Mouse (Mus musculus) cortical plate, adult 2 months (tissue): ENCODE measurements at regions not wholly inside any gene's neighbourhood (a gene's known extent, or its start where the extent isn't known, plus 50 kb on each side); places are given as distances from the start of the nearest gene placed in this dataset.

ENCODE experiments used
- CTCF ChIP-seq: fragments of 200-500 bp; IDR thresholded peaks from 2 replicates; pipeline ENCODE4 v1.5.1; 2011; ENCODE audit warnings: mild to moderate bottlenecking, control low read depth, low read length; ENCODE audit not compliant: insufficient read depth; ENCODE audit errors: extremely low read depth
- POLR2A ChIP-seq: fragments of 200-500 bp; IDR thresholded peaks from 2 replicates; pipeline ENCODE4 v1.6.1; 2011; ENCODE audit warnings: mild to moderate bottlenecking, low read length, control low read depth; ENCODE audit not compliant: insufficient read depth; ENCODE audit errors: extremely low read depth

- TF ChIP-seq POLR2A (no peak), CTCF (no peak)
These were observed 363.2 kb upstream of the 3110018I06Rik start for GRCm38 (mm10) chr12:107125201-107125600.
